Mouse (Mus musculus) limb, embryonic 12.5 days (tissue): Measurements from ENCODE around the gene 4933402N03Rik. TPM values are rescaled to one million over a fixed set of nuclear protein-coding genes. Genes with fewer than 3 reads are reported as not detected.

Experiments used
- ATAC-seq: fragments of 200-750 bp; cut with Nextera tagmentation; 2 replicates; pipeline ENCODE4 v1.8.0; 2017; ENCODE audit warnings: low read depth, moderate TSS enrichment; ENCODE audit not compliant: insufficient number of reproducible peaks, insufficient read depth, low FRiP score, low TSS enrichment
- H3K27ac ChIP-seq: fragments of 300-500 bp; sonication (generic); 2 replicates; pipeline ENCODE4 v1.5.1; 2016; ENCODE audit warnings: mild to moderate bottlenecking, moderate library complexity
- H3K27me3 ChIP-seq: fragments of 300-500 bp; sonication (generic); 2 replicates; pipeline ENCODE4 v1.6.1; 2016; ENCODE audit warnings: mild to moderate bottlenecking, moderate library complexity
- H3K36me3 ChIP-seq: fragments of 300-500 bp; sonication (generic); 2 replicates; pipeline ENCODE4 v1.6.1; 2016; ENCODE audit warnings: mild to moderate bottlenecking, moderate library complexity
- H3K4me1 ChIP-seq: fragments of 300-500 bp; sonication (generic); replicated peaks from 2 replicates; pipeline ENCODE4 v1.6.1; 2016
- H3K4me2 ChIP-seq: fragments of 300-500 bp; sonication (generic); 2 replicates; pipeline ENCODE4 v1.6.1; 2016; ENCODE audit warnings: mild to moderate bottlenecking, moderate library complexity
- H3K4me3 ChIP-seq: fragments of 300-500 bp; sonication (generic); replicated peaks from 2 replicates; pipeline ENCODE4 v1.5.1; 2016; ENCODE audit warnings: mild to moderate bottlenecking
- H3K9ac ChIP-seq: fragments of 300-500 bp; sonication (generic); replicated peaks from 2 replicates; pipeline ENCODE4 v1.6.1; 2016; ENCODE audit warnings: mild to moderate bottlenecking, moderate library complexity
- H3K9me3 ChIP-seq: fragments of 300-500 bp; sonication (generic); 2 replicates; pipeline ENCODE4 v1.6.1; 2016; ENCODE audit warnings: mild to moderate bottlenecking, moderate library complexity
- WGBS: fragments of 180-500 bp; shearing (Covaris S2); methylation state at CpG from one replicate; pipeline ENCODE4 v1.1.7; 2016; 5-methylcytosine and 5-hydroxymethylcytosine counted together
- polyA plus RNA-seq: library from polyadenylated mRNA; unstranded; fragments of >200 nt; fragmentation: Nextera tagmentation; extraction: Ambion mirVana; gene quantifications from 2 replicates; pipeline ENCODE4 v1.2.1, GENCODE M21; 2016

4933402N03Rik gene
- polyA plus RNA-seq, 1 experiment from 2014 or later: not detected

GRCm38 (mm10) chr7:131130021-131130420 is 16.1 kb downstream of the 4933402N03Rik start:
- Histone ChIP-seq H3K27me3 (no peaks in the 10 kb centered on the region), H3K4me3 (no peak overlapping the region)
- 57% methylated on average over 12 of the region's 12 CpGs for WGBS

GRCm38 (mm10) chr7:131122210-131122807 is 23.8 kb downstream of the 4933402N03Rik start:
- no peaks in the 10 kb centered on the region for H3K36me3 ChIP-seq
- no peaks in the 10 kb centered on the region for H3K9me3 ChIP-seq
- no peak for ATAC-seq
- H3K27me3 ChIP-seq: no peaks in the 10 kb centered on the region
- no peak overlapping the region for H3K4me3 ChIP-seq
- no peaks in the 10 kb centered on the region for H3K4me1 ChIP-seq
- WGBS: 84% methylated on average over 2 of the region's 2 CpGs
- no peak overlapping the region for H3K4me2 ChIP-seq
- no peak overlapping the region for H3K9ac ChIP-seq
- H3K27ac ChIP-seq: no peak overlapping the region

More at GRCm38 (mm10) chr7:131130021-131130420, 16.1 kb downstream of the 4933402N03Rik start:
- no peak overlapping the region for H3K4me2 ChIP-seq
- H3K4me1 ChIP-seq: no peaks in the 10 kb centered on the region
- no peak for ATAC-seq
- no peaks in the 10 kb centered on the region for H3K36me3 ChIP-seq
- H3K9me3 ChIP-seq: no peaks in the 10 kb centered on the region
- H3K27ac ChIP-seq: no peak overlapping the region
- no peak overlapping the region for H3K9ac ChIP-seq

GRCm38 (mm10) chr7:131114434-131114833 is 31.7 kb downstream of the 4933402N03Rik start:
- H3K36me3 ChIP-seq: no peaks in the 10 kb centered on the region
- no peak overlapping the region for H3K4me2 ChIP-seq
- no peaks in the 10 kb centered on the region for H3K9me3 ChIP-seq
- ATAC-seq: no peak
- H3K9ac ChIP-seq: no peak overlapping the region
- WGBS: 70% methylated on average over 2 of the region's 2 CpGs
- no peaks in the 10 kb centered on the region for H3K4me1 ChIP-seq
- no peaks in the 10 kb centered on the region for H3K27me3 ChIP-seq
- no peak overlapping the region for H3K4me3 ChIP-seq
- H3K27ac ChIP-seq: no peak overlapping the region

GRCm38 (mm10) chr7:131113676-131114075 is 32.4 kb downstream of the 4933402N03Rik start:
- no peak for ATAC-seq
- 83% methylated on average over 6 of the region's 6 CpGs for WGBS
- H3K27ac ChIP-seq: no peak overlapping the region

GRCm38 (mm10) chr7:131112486-131112885 is 33.6 kb downstream of the 4933402N03Rik start:
- Histone ChIP-seq H3K4me2 (no peak overlapping the region), H3K27me3 (no peaks in the 10 kb centered on the region), H3K4me3 (no peak overlapping the region), H3K27ac (no peak overlapping the region), H3K4me1 (no peaks in the 10 kb centered on the region), H3K36me3 (no peaks in the 10 kb centered on the region), H3K9ac (no peak overlapping the region), H3K9me3 (no peaks in the 10 kb centered on the region)
- 23% methylated on average over 3 of the region's 3 CpGs for WGBS
- no peak for ATAC-seq

More at GRCm38 (mm10) chr7:131113676-131114075, 32.4 kb downstream of the 4933402N03Rik start:
- Histone ChIP-seq H3K4me2 (no peak overlapping the region), H3K9ac (no peak overlapping the region), H3K9me3 (no peaks in the 10 kb centered on the region), H3K4me1 (no peaks in the 10 kb centered on the region), H3K4me3 (no peak overlapping the region), H3K36me3 (no peaks in the 10 kb centered on the region), H3K27me3 (no peaks in the 10 kb centered on the region)

Other genes with a start within 250 kb of the 4933402N03Rik start
- 20.4 and 20.9 TPM in 2 replicates for gene Htra1, start 210.2 kb downstream of the 4933402N03Rik start, polyA plus RNA-seq
- 0.20 TPM in 1 of 2 replicates, not detected in the other for gene Dmbt1, start 114.3 kb downstream of the 4933402N03Rik start, polyA plus RNA-seq
- not detected in 2 replicates for gene 5430419D17Rik, start 28.1 kb upstream of the 4933402N03Rik start, polyA plus RNA-seq
- not detected in 2 replicates for gene Cuzd1, start 176.0 kb upstream of the 4933402N03Rik start, polyA plus RNA-seq
- not detected in 2 replicates for gene Fam24b, start 183.2 kb upstream of the 4933402N03Rik start, polyA plus RNA-seq
- not detected in 2 replicates for gene Fam24a, start 187.6 kb upstream of the 4933402N03Rik start, polyA plus RNA-seq
- 21.1 and 23.8 TPM in 2 replicates for gene 2310057M21Rik, start 216.4 kb upstream of the 4933402N03Rik start, polyA plus RNA-seq
- gene Pstk, start 224.8 kb upstream of the 4933402N03Rik start, polyA plus RNA-seq: 72.5 and 79.4 TPM in 2 replicates